ENCODE assay signal across 15 mouse cellular contexts in the genomic region with DNA sequence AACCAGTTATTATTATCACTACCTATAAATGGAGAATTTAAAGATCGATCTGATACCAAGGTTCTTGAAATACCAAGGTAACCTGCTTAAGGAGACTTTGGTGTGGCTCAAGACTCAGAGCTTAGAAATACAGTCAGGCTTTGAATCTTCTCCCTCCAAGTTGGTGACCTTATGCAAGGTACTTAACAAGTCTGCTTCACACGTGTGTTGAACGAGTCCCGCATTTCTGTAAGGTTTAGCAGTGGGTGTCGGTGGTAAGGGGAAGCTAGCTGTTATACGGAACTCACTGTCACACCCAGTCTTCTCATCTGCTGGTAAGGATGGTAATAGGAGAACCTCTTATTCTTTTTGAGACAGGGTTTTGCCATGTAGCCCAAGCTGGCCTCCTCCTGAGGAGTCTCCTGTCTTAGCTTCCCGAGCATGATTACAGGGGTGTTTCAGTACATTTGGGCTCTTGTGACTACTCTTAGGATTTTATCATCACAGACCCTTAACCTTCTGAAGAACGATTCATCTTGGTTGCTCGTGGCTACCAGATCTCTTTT. TPM values are rescaled to one million over a fixed set of nuclear protein-coding genes. Genes with fewer than 3 reads are reported as not detected.
DNase-seq lines count a peak whose midpoint lies in the region; ATAC-seq lines count a peak whose summit lies in the region.
"Had no signal": no experiment of that assay in that cellular context is flagged by ENCODE, and none has a peak within 500 bp of the region (broad histone marks: within the 10 kb centered on the region; RNA-seq: fewer than 3 reads in every experiment).

No protein-coding gene starts in this region.

- H3K27me3 ChIP-seq in liver, embryonic 11.5 days (replicated peaks; ENCODE audit: control insufficient read depth, insufficient read depth, low read length): no peaks in the 10 kb centered on the region
- no peaks in the 10 kb centered on the region for H3K27me3 ChIP-seq in embryonic facial prominence, embryonic 14.5 days (replicated peaks; ENCODE audit: control insufficient read depth, insufficient read depth, low read length)
- no peaks in the 10 kb centered on the region for H3K27me3 ChIP-seq in liver, embryonic 15.5 days
- H3K27me3 ChIP-seq: forebrain, embryonic 15.5 days; limb, embryonic 12.5 days; neural tube, embryonic 12.5 days had no signal

- H3K27ac ChIP-seq in liver, embryonic 11.5 days (ENCODE audit: low read depth, low read length): peak overlapping the region; percentile 60
- no peak overlapping the region for H3K27ac ChIP-seq in embryonic facial prominence, embryonic 14.5 days (replicated peaks; ENCODE audit: low read depth, low read length)
- H3K27ac ChIP-seq in liver, embryonic 15.5 days (replicated peaks): peak overlapping the region; percentile 60
- H3K27ac ChIP-seq: forebrain, embryonic 15.5 days; hindbrain, postnatal 0 days; layer of hippocampus, adult 2 months; limb, embryonic 12.5 days; neural tube, embryonic 12.5 days had no signal

- peak overlapping the region; percentile 86 for H3K4me2 ChIP-seq in liver, embryonic 11.5 days
- no peak overlapping the region for H3K4me2 ChIP-seq in embryonic facial prominence, embryonic 14.5 days (ENCODE audit: low read depth, low read length)
- peak overlapping the region; percentile 75 for H3K4me2 ChIP-seq in liver, embryonic 15.5 days

- H3K4me1 ChIP-seq in liver, embryonic 11.5 days (replicated peaks; ENCODE audit: control insufficient read depth, insufficient read depth, low read length): peaks cover 27% of the 10 kb centered on the region
- H3K4me1 ChIP-seq in embryonic facial prominence, embryonic 14.5 days (ENCODE audit: control insufficient read depth, insufficient read depth, low read length): 0 out of 2 replicates have a peak, but pooled peaks cover 3% of the 10 kb centered on the region
- H3K4me1 ChIP-seq in liver, embryonic 15.5 days (replicated peaks): peaks cover 56% of the 10 kb centered on the region

- no peak for ATAC-seq in liver, embryonic 11.5 days (replicated peaks; ENCODE audit: low FRiP score)
- ATAC-seq in embryonic facial prominence, embryonic 14.5 days (ENCODE audit: low read depth): no peak
- ATAC-seq in liver, embryonic 15.5 days (ENCODE audit: insufficient read depth): no peak
- ATAC-seq: forebrain, embryonic 15.5 days; hindbrain, postnatal 0 days had no signal

- 69% methylated on average over 9 of the region's 9 CpGs for WGBS in liver, embryonic 11.5 days
- 89% methylated on average over 9 of the region's 9 CpGs for WGBS in embryonic facial prominence, embryonic 14.5 days
- 45% methylated on average over 9 of the region's 9 CpGs for WGBS in liver, embryonic 15.5 days (ENCODE audit: insufficient replicate concordance)

- no peak for DNase-seq in liver, embryonic 11.5 days (ENCODE audit: low spot score)
- DNase-seq in liver (no peak), MEL-GATA-1-ER (ENCODE audit: extremely low read depth, low read depth) (peak; percentile 82)
- DNase-seq in embryonic facial prominence, embryonic 14.5 days (ENCODE audit: low spot score): no peak
- no peak for DNase-seq in ovary, adult 18-20 months (ENCODE audit: low spot score)
- no peak for DNase-seq in embryo, embryonic 10 days (ENCODE audit: low spot score)
- DNase-seq: adrenal gland, adult 2 months; cerebellum, adult 11 months had no signal

- peak overlapping the region; percentile 43 for H3K9ac ChIP-seq in liver, embryonic 11.5 days (ENCODE audit: low read depth, low read length)
- 0 out of 2 replicates have a peak overlapping the region, but pooled peaks have one; percentile 19 for H3K9ac ChIP-seq in embryonic facial prominence, embryonic 14.5 days (ENCODE audit: low read depth, low read length)
- peak overlapping the region; percentile 45 for H3K9ac ChIP-seq in liver, embryonic 15.5 days

- H3K4me3 ChIP-seq in liver, embryonic 11.5 days (ENCODE audit: low read depth, low read length): peak overlapping the region; percentile 97
- no peak overlapping the region for H3K4me3 ChIP-seq in embryonic facial prominence, embryonic 14.5 days (ENCODE audit: low read depth, low read length)
- H3K4me3 ChIP-seq in liver, embryonic 15.5 days (replicated peaks): peak overlapping the region; percentile 95

- H3K36me3 ChIP-seq in liver, embryonic 11.5 days (ENCODE audit: control insufficient read depth, insufficient read depth, low read length): peaks cover 16% of the 10 kb centered on the region
- peaks cover 35% of the 10 kb centered on the region for H3K36me3 ChIP-seq in embryonic facial prominence, embryonic 14.5 days (ENCODE audit: control insufficient read depth, insufficient read depth, low read length)
- peaks cover 40% of the 10 kb centered on the region for H3K36me3 ChIP-seq in liver, embryonic 15.5 days (replicated peaks)

- H3K9me3 ChIP-seq in liver, embryonic 11.5 days (ENCODE audit: control insufficient read depth, low read length): no peaks in the 10 kb centered on the region
- H3K9me3 ChIP-seq in embryonic facial prominence, embryonic 14.5 days (ENCODE audit: control insufficient read depth, low read length): no peaks in the 10 kb centered on the region
- no peaks in the 10 kb centered on the region for H3K9me3 ChIP-seq in liver, embryonic 15.5 days (replicated peaks)
- H3K9me3 ChIP-seq: forebrain, embryonic 15.5 days; limb, embryonic 12.5 days; neural tube, embryonic 12.5 days had no signal

RNA-seq across cellular contexts. Expression of a gene that starts 1.4 kb away (rescaled TPM):
- polyA plus RNA-seq in liver, embryonic 11.5 days (2014; fragmentation: Nextera tagmentation; extraction: Ambion mirVana): not detected in 2 replicates
- polyA plus RNA-seq in embryonic facial prominence, embryonic 14.5 days (2014; fragmentation: Nextera tagmentation; extraction: Ambion mirVana): not detected in 2 replicates
- polyA plus RNA-seq in liver, embryonic 15.5 days (2015; fragmentation: Nextera tagmentation; extraction: Ambion mirVana): not detected in 2 replicates
- polyA plus RNA-seq: adrenal gland, adult 2 months; forebrain, embryonic 15.5 days; hindbrain, postnatal 0 days; limb, embryonic 12.5 days; neural tube, embryonic 12.5 days had no signal

RNA-seq across cellular contexts. Expression of a gene that starts 1.5 kb away (rescaled TPM):
- 441 and 497 TPM in 2 replicates for polyA plus RNA-seq in liver, embryonic 11.5 days (2014; fragmentation: Nextera tagmentation; extraction: Ambion mirVana)
- 133 and 168 TPM in 2 replicates for polyA plus RNA-seq in embryonic facial prominence, embryonic 14.5 days (2014; fragmentation: Nextera tagmentation; extraction: Ambion mirVana)
- 202 and 255 TPM in 2 replicates for polyA plus RNA-seq in liver, embryonic 15.5 days (2015; fragmentation: Nextera tagmentation; extraction: Ambion mirVana)

RNA-seq across cellular contexts. Expression of a gene that starts 6.3 kb away (rescaled TPM):
- polyA plus RNA-seq in liver, embryonic 11.5 days (2014; fragmentation: Nextera tagmentation; extraction: Ambion mirVana): 0.05 TPM in 1 of 2 replicates, not detected in the other
- polyA plus RNA-seq in embryonic facial prominence, embryonic 14.5 days (2014; fragmentation: Nextera tagmentation; extraction: Ambion mirVana): 0.62 and 1.8 TPM in 2 replicates
- polyA plus RNA-seq in liver, embryonic 15.5 days (2015; fragmentation: Nextera tagmentation; extraction: Ambion mirVana): 0.03 and 0.05 TPM in 2 replicates
- polyA plus RNA-seq: adrenal gland, adult 2 months had no signal

RNA-seq across cellular contexts. Expression of a gene that starts 13.7 kb away (rescaled TPM):
- 14.8 and 15.8 TPM in 2 replicates for polyA plus RNA-seq in liver, embryonic 11.5 days (2014; fragmentation: Nextera tagmentation; extraction: Ambion mirVana)
- polyA plus RNA-seq in embryonic facial prominence, embryonic 14.5 days (2014; fragmentation: Nextera tagmentation; extraction: Ambion mirVana): 7.6 and 12.8 TPM in 2 replicates
- 22.8 and 23.6 TPM in 2 replicates for polyA plus RNA-seq in liver, embryonic 15.5 days (2015; fragmentation: Nextera tagmentation; extraction: Ambion mirVana)

RNA-seq across cellular contexts. Expression of a gene that starts 53.7 kb away (rescaled TPM):
- 1.8 and 2.0 TPM in 2 replicates for polyA plus RNA-seq in liver, embryonic 11.5 days (2014; fragmentation: Nextera tagmentation; extraction: Ambion mirVana)
- polyA plus RNA-seq in embryonic facial prominence, embryonic 14.5 days (2014; fragmentation: Nextera tagmentation; extraction: Ambion mirVana): not detected in 2 replicates
- 4.8 and 5.3 TPM in 2 replicates for polyA plus RNA-seq in liver, embryonic 15.5 days (2015; fragmentation: Nextera tagmentation; extraction: Ambion mirVana)
- polyA plus RNA-seq: adrenal gland, adult 2 months; embryonic facial prominence, embryonic 11.5 days; forebrain, embryonic 15.5 days; limb, embryonic 12.5 days; neural tube, embryonic 12.5 days had no signal
